Mouse (Mus musculus): Measurements from ENCODE around the gene Fermt3. TPM values are rescaled to one million over a fixed set of nuclear protein-coding genes. Genes with fewer than 3 reads are reported as not detected.

Gene Fermt3
- polyA plus RNA-seq, 1 experiment from 2014 or later, result 4.3 TPM

DNA sequence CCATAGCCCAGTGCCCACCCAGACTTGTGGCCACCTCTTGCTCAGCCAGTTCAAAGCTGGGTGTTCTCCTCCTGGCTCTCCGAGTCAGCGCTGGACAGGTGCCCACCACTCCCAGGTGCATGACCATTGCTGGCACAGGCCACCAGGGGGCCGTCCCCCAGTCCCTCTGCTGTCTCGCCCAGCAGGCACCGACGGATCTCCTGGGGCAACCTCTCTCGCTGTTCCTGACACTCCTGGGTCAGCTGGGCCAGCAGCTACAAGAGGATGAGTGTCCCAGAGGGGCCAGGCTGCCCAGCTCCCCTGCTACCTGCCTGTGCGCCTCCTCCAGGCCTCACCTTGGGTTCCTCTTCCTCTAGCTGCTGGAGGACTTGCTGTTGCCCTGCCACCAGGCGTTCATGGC, 65.2 kb downstream of the Fermt3 start:
- Histone ChIP-seq H3K9ac (ENCODE audit: low read depth, low read length) (no peak overlapping the region), H3K9me3 (replicated peaks; ENCODE audit: low read length) (no peaks in the 10 kb centered on the region), H3K4me1 (replicated peaks; ENCODE audit: insufficient read depth, low read length) (peaks cover 8% of the 10 kb centered on the region; the same call in 1 of the 2 replicates), H3K27me3 (ENCODE audit: insufficient read depth, low read length) (no peaks in the 10 kb centered on the region), H3K4me2 (ENCODE audit: low read length) (no peak overlapping the region), H3K4me3 (replicated peaks; ENCODE audit: low read depth, low read length) (no peak overlapping the region), H3K27ac (no peak overlapping the region), H3K36me3 (ENCODE audit: insufficient read depth, low read length) (peaks cover 43% of the 10 kb centered on the region)
- 53% methylated on average over 9 of the region's 9 CpGs for WGBS
- ATAC-seq (replicated peaks; ENCODE audit: low FRiP score, low read depth) (no peak), DNase-seq (ENCODE audit: low spot score) (no peak)
- TF ChIP-seq CTCF (IDR thresholded peaks at IDR 0.05; ENCODE audit: low read depth), result peak; percentile 69

DNA sequence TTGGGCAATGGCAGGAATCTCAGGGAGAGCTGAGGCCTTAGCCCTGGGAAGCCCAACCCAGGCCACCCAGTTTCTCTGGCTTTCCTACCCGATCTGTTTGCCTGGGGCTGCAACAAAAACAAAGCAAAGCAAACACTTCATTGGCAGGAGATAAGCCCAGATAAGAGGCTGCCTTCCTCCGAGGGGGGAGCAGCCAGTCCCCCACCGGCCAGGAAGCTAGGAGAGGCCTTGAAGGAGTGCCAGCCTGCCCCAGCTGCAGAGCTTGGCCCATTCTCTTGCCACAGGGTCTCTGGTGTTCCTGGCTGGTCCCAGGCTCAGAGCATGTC, 66.6 kb downstream of the Fermt3 start:
- Histone ChIP-seq H3K27me3 (ENCODE audit: insufficient read depth, low read length) (no peaks in the 10 kb centered on the region), H3K4me3 (replicated peaks; ENCODE audit: low read depth, low read length) (no peak overlapping the region), H3K4me2 (ENCODE audit: low read length) (peak overlapping the region; percentile 67), H3K4me1 (replicated peaks; ENCODE audit: insufficient read depth, low read length) (peaks cover 8% of the 10 kb centered on the region; the same call in 1 of the 2 replicates), H3K9me3 (replicated peaks; ENCODE audit: low read length) (no peaks in the 10 kb centered on the region), H3K36me3 (ENCODE audit: insufficient read depth, low read length) (peaks cover 37% of the 10 kb centered on the region), H3K27ac (peak overlapping the region; percentile 96), H3K9ac (ENCODE audit: low read depth, low read length) (peak overlapping the region; percentile 67)
- no peak for TF ChIP-seq CTCF (IDR thresholded peaks at IDR 0.05; ENCODE audit: low read depth)
- WGBS, result 6% methylated on average over 3 of the region's 3 CpGs
- DNase-seq (ENCODE audit: low spot score), result peak; percentile 38
- ATAC-seq (replicated peaks; ENCODE audit: low FRiP score, low read depth), result no peak

DNA sequence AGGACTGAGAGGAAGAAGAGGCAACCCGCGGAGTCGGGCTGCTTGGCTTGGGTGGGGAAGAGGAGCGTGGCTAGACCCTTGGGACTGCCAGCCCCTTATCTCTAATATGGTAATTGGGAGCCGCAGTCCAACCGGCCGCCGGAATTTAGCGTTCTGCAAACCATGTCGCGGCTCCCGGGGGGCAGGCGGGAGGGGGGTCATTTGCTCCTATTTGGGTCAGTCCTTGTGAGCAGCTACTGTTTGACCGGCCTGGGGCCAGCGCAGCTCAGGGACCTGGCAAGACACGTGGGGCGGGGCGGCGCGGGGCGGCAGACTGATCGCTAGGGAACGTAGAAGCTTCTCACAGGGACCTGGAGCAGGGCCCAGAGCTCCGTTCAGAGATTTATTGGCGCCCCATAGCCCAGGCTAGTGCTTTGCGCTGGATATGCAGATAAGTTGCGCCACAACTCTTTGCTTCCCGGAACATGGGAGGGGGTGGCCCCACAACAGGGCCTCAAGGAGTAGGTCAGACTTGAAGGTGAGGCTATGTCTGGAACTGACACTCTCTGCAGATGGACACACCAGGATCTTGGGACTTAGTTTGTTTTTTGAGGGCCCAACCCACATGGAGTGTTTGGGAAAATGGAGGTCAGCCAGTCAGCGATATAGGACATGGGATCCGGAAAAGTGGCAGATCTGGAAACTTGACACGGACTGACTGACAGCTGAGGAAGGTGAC, 67.1 kb downstream of the Fermt3 start:
- ATAC-seq (replicated peaks; ENCODE audit: low FRiP score, low read depth) (peak; percentile 64), DNase-seq (ENCODE audit: low spot score) (peak; percentile 81)
- peak overlapping the region; percentile 67 for H3K9ac ChIP-seq (ENCODE audit: low read depth, low read length)
- WGBS, result 1% methylated on average over 31 of the region's 31 CpGs
- peak overlapping the region; percentile 96 for H3K27ac ChIP-seq
- peak overlapping the region; percentile 58 for H3K4me3 ChIP-seq (replicated peaks; ENCODE audit: low read depth, low read length)
- H3K27me3 ChIP-seq (ENCODE audit: insufficient read depth, low read length), result no peaks in the 10 kb centered on the region
- TF ChIP-seq CTCF (IDR thresholded peaks at IDR 0.05; ENCODE audit: low read depth), result no peak
- H3K4me1 ChIP-seq (replicated peaks; ENCODE audit: insufficient read depth, low read length), result peaks cover 8% of the 10 kb centered on the region; the same call in 1 of the 2 replicates
- H3K36me3 ChIP-seq (ENCODE audit: insufficient read depth, low read length), result peaks cover 32% of the 10 kb centered on the region
- peak overlapping the region; percentile 67 for H3K4me2 ChIP-seq (ENCODE audit: low read length)
- H3K9me3 ChIP-seq (replicated peaks; ENCODE audit: low read length), result no peaks in the 10 kb centered on the region

DNA sequence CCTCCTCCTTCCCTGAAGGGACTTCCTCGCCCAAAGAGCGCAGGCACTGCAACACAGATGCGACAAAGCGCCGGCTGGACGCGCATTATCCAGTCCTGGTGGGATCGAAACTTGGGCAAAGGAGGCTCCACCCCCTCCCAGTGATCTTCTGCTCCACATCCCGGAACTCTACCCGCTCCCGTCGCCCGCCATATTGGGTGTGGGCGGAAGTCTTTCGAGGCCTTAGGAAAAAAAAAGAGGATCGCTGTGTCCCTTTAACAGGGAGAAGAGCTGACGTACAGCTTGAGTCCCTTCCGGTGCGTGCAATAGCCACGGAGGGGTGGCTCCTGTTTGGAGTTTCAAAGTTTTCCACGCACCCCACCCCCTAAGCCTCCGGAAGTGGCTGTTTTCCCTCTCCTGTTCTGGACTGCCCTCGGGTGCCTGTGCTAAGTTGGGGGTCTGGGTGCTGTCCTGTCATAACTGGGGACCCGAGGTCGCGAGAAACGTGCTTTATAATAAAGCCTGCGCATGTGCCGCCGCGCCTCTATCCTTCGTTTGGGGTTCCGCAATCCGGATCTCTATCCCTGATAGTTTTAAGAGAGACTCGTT, 67.8 kb downstream of the Fermt3 start:
- 0 out of 2 replicates have a peak, but pooled peaks have one; percentile 0 for TF ChIP-seq CTCF (IDR thresholded peaks at IDR 0.05; ENCODE audit: low read depth)
- H3K4me3 ChIP-seq (replicated peaks; ENCODE audit: low read depth, low read length), result peak overlapping the region; percentile 58
- peak overlapping the region; percentile 67 for H3K4me2 ChIP-seq (ENCODE audit: low read length)
- H3K27ac ChIP-seq, result peak overlapping the region; percentile 96
- under 1% methylated on average over 35 of the region's 35 CpGs for WGBS
- H3K27me3 ChIP-seq (ENCODE audit: insufficient read depth, low read length), result no peaks in the 10 kb centered on the region
- H3K4me1 ChIP-seq (replicated peaks; ENCODE audit: insufficient read depth, low read length), result peaks cover 8% of the 10 kb centered on the region; the same call in 1 of the 2 replicates
- H3K9ac ChIP-seq (ENCODE audit: low read depth, low read length), result peak overlapping the region; percentile 67
- DNase-seq (ENCODE audit: low spot score), result peak; percentile 98
- H3K36me3 ChIP-seq (ENCODE audit: insufficient read depth, low read length), result peaks cover 26% of the 10 kb centered on the region; the same call in 1 of the 2 replicates
- H3K9me3 ChIP-seq (replicated peaks; ENCODE audit: low read length), result no peaks in the 10 kb centered on the region
- ATAC-seq (replicated peaks; ENCODE audit: low FRiP score, low read depth), result peak; percentile 71

DNA sequence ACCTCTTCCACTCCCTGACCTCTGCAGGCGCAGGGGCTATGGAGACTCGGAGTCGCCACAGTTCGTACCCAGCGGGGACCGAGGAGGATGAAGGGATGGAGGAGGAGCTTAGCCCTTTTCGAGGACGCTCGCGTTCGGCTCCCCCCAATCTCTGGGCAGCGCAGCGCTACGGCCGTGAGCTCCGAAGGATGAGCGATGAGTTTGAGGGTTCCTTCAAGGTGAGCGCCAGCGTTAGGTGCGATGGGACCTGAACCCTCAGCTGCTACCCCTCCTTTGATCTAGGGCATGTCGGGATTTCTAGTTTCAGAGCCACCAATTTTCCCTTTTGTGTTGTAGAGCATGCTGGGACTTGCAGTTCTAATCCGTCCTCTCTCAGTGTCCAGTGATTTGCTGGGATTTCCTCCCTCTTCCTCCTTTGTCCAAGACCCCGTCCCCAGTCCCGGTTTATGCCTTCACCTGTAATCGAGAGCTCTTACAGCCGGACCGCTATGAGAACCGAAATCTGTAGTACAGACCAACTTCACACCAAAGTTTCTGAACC, 68.6 kb downstream of the Fermt3 start:
- H3K4me1 ChIP-seq (replicated peaks; ENCODE audit: insufficient read depth, low read length), result peaks cover 8% of the 10 kb centered on the region; the same call in 1 of the 2 replicates
- H3K9me3 ChIP-seq (replicated peaks; ENCODE audit: low read length), result no peaks in the 10 kb centered on the region
- peak overlapping the region; percentile 58 for H3K4me3 ChIP-seq (replicated peaks; ENCODE audit: low read depth, low read length)
- peak; percentile 88 for DNase-seq (ENCODE audit: low spot score)
- H3K36me3 ChIP-seq (ENCODE audit: insufficient read depth, low read length), result peaks cover 26% of the 10 kb centered on the region; the same call in 1 of the 2 replicates
- peak; percentile 15 for ATAC-seq (replicated peaks; ENCODE audit: low FRiP score, low read depth)
- peak overlapping the region; percentile 67 for H3K4me2 ChIP-seq (ENCODE audit: low read length)
- no peak for TF ChIP-seq CTCF (IDR thresholded peaks at IDR 0.05; ENCODE audit: low read depth)
- H3K27ac ChIP-seq, result peak overlapping the region; percentile 96
- peak overlapping the region; percentile 67 for H3K9ac ChIP-seq (ENCODE audit: low read depth, low read length)
- H3K27me3 ChIP-seq (ENCODE audit: insufficient read depth, low read length), result no peaks in the 10 kb centered on the region
- WGBS, result under 1% methylated on average over 28 of the region's 28 CpGs

DNA sequence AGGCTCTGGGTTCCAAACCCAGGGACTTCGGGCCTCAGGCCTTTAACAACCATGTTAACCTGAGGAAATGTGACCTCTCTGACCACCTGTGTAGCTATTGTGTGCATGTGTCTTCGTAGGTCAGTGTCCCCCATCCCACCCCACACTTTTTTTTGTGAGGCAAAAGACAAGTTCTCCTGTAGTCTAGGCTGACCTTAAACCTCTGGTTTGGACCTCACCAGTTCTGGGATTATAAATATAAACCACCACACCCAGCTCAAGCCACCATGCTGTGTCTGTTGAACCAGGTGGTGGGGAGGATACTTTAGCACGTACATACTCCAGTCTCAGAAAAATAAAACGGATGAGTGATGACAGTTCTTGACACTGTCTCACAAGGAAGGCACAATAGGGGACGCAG, 69.3 kb downstream of the Fermt3 start:
- peak overlapping the region; percentile 67 for H3K4me2 ChIP-seq (ENCODE audit: low read length)
- DNase-seq (ENCODE audit: low spot score), result no peak
- H3K36me3 ChIP-seq (ENCODE audit: insufficient read depth, low read length), result peaks cover 20% of the 10 kb centered on the region; the same call in 1 of the 2 replicates
- H3K4me3 ChIP-seq (replicated peaks; ENCODE audit: low read depth, low read length), result peak overlapping the region; percentile 58; the same call in 1 of the 2 replicates
- H3K27ac ChIP-seq, result peak overlapping the region; percentile 96
- no peak for TF ChIP-seq CTCF (IDR thresholded peaks at IDR 0.05; ENCODE audit: low read depth)
- WGBS, result 50% methylated on average over 5 of the region's 5 CpGs
- H3K27me3 ChIP-seq (ENCODE audit: insufficient read depth, low read length), result no peaks in the 10 kb centered on the region
- H3K9ac ChIP-seq (ENCODE audit: low read depth, low read length), result peak overlapping the region; percentile 67; the same call in 1 of the 2 replicates
- no peaks in the 10 kb centered on the region for H3K9me3 ChIP-seq (replicated peaks; ENCODE audit: low read length)
- ATAC-seq (replicated peaks; ENCODE audit: low FRiP score, low read depth), result no peak
- H3K4me1 ChIP-seq (replicated peaks; ENCODE audit: insufficient read depth, low read length), result peaks cover 8% of the 10 kb centered on the region; the same call in 1 of the 2 replicates

Data from kidney, postnatal 0 days (tissue).